Mouse (Mus musculus) forebrain, embryonic 13.5 days (tissue): ENCODE results near the gene Polr2b. TPM values are rescaled to one million over a fixed set of nuclear protein-coding genes. Genes with fewer than 3 reads are reported as not detected.

Experiments
- ATAC-seq: fragments of 200-750 bp; cut with Nextera tagmentation; 2 replicates; pipeline ENCODE4 v1.8.0; 2017
- H3K27ac ChIP-seq: fragments of 300-500 bp; sonication (generic); 2 replicates; pipeline ENCODE4 v1.5.1; 2015; ENCODE audit warnings: inconsistent platforms, mild to moderate bottlenecking, moderate library complexity
- H3K27me3 ChIP-seq: fragments of 300-500 bp; sonication (generic); 2 replicates; pipeline ENCODE4 v1.6.1; 2015; ENCODE audit warnings: mild to moderate bottlenecking, inconsistent platforms
- H3K36me3 ChIP-seq: fragments of 300-500 bp; sonication (generic); 2 replicates; pipeline ENCODE4 v1.6.1; 2015; ENCODE audit warnings: mild to moderate bottlenecking, inconsistent platforms; ENCODE audit not compliant: poor library complexity, severe bottlenecking
- H3K4me1 ChIP-seq: fragments of 300-500 bp; sonication (generic); 2 replicates; pipeline ENCODE4 v1.6.1; 2015; ENCODE audit warnings: inconsistent platforms
- H3K4me2 ChIP-seq: fragments of 300-500 bp; sonication (generic); 2 replicates; pipeline ENCODE4 v1.6.1; 2015; ENCODE audit warnings: inconsistent platforms, mild to moderate bottlenecking, moderate library complexity
- H3K4me3 ChIP-seq: fragments of 300-500 bp; sonication (generic); 2 replicates; pipeline ENCODE4 v1.5.1; 2015; ENCODE audit warnings: mild to moderate bottlenecking, inconsistent platforms
- H3K9ac ChIP-seq: fragments of 300-500 bp; sonication (generic); 2 replicates; pipeline ENCODE4 v1.6.1; 2015; ENCODE audit warnings: mild to moderate bottlenecking, inconsistent platforms
- H3K9me3 ChIP-seq: fragments of 300-500 bp; sonication (generic); replicated peaks from 2 replicates; pipeline ENCODE4 v1.6.1; 2016; ENCODE audit warnings: inconsistent platforms
- WGBS: fragments of 180-500 bp; shearing (Covaris S2); methylation state at CpG from one replicate; pipeline ENCODE4 v1.1.7; 2015; 5-methylcytosine and 5-hydroxymethylcytosine counted together
- polyA plus RNA-seq: library from polyadenylated mRNA; unstranded; fragments of >200 nt; fragmentation: Nextera tagmentation; extraction: Ambion mirVana; gene quantifications from 2 replicates; pipeline ENCODE4 v1.2.1, GENCODE M21; 2015

Polr2b gene
- polyA plus RNA-seq = 82.5 and 87.1 TPM in 2 replicates

DNA sequence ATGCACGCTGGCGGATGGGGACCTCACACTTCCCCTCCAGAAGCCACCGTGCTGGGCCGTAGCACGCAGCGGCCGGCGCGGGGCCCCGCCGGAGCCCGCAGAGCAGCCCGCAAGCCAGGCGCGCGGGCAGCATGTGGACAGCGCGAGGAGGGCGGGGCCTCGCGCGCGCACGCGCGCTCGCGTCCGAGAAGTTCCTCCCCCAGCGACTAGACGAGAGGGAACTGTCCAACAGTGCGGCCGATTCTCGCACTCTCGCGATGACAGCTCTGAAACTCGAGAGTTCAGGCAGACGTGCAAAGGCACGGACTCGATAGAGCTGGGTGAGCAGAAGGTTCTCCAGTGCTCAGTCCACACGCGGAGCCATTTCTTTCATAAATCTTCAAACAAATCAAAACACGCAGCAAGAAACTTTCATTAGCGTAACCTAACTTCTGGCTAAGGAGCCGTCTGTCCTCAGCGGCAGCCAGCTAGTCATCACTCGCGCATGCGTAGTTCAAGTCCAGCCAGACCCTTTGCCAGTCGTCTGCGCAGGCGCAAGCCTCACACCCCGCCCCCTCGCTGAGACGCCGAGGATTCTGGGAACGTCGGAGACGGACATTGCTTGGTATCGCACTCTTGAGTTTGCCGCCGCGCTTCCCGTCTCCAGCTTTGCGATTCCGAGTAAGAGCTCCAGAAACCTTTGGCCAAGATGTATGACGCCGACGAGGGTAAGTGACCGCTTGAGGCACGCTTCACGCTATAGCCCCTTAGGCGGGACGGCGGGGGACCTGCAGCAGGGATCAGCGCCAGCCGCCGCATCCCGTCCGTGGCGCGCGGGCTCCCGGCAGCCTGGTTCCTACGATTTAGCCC, at the start of gene Polr2b, which contains the start of gene Noa1:
Polr2b (plus strand) TSS at position 224 of the 849 bp plus-strand sequence.
Noa1 (minus strand) TSS at position 161 of the 849 bp plus-strand sequence.
- WGBS = under 1% methylated on average over 64 of the region's 85 CpGs

DNA sequence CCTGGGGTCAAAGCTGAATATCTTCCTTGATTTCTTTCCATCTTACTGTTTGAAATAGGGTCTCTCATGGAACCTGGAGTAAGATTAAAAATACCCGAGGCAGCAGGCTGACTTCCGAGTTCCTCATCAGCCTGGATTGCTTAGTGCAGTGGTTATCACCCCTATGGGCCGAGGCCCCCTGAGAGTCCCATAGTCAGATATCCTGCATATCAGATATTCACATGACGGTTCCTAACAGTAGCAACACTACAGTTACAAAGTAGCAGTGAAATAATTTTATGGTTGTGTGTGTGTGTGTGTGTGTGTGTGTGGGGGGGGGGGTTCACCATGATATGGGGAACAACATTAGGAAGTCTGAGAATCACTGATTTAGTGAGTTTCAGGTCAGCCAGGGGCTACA, 48.8 kb upstream of the Polr2b start:
- no peak for ATAC-seq
- Histone ChIP-seq H3K4me1 (peaks cover 3% of the 10 kb centered on the region; the same call in 1 of the 2 replicates), H3K27me3 (no peaks in the 10 kb centered on the region), H3K36me3 (no peaks in the 10 kb centered on the region), H3K27ac (no peak overlapping the region), H3K4me2 (no peak overlapping the region), H3K4me3 (no peak overlapping the region), H3K9me3 (no peaks in the 10 kb centered on the region), H3K9ac (no peak overlapping the region)
- 82% methylated on average over 4 of the region's 4 CpGs for WGBS

More for the DNA sequence above, at the start of gene Polr2b, which contains the start of gene Noa1:
- Histone ChIP-seq H3K27ac (peak within 1 kb of the TSS; percentile 88), H3K4me1 (peaks cover 35% of the 10 kb centered on the region), H3K9me3 (no peaks in the 10 kb centered on the region), H3K4me3 (peak within 1 kb of the TSS; percentile 99), H3K27me3 (no peaks in the 10 kb centered on the region), H3K36me3 (peaks cover 45% of the 10 kb centered on the region), H3K4me2 (peak within 1 kb of the TSS; percentile 99), H3K9ac (peak within 1 kb of the TSS; percentile 94)
- peak; percentile 97 for ATAC-seq

DNA sequence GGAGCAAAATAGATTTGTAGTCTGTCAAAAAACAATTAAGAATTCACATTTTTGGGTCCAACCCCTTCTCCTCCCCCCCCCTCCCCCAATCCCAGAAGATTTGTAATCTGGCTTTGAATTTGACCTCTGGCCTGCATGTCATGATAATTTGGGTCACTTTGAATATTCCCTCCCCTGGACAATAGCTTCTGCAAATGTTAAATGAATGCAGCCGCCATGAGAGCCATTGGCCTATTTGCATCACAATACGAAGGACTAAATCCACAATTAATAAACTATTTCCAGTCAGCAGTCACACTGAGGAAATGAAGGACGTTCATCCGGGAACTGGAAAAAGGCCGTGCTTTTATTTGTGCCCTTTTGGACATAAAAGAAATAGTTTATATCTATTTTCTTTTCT, 47.8 kb upstream of the Polr2b start:
- no peak for ATAC-seq
- WGBS = 17% methylated on average over 5 of the region's 5 CpGs

DNA sequence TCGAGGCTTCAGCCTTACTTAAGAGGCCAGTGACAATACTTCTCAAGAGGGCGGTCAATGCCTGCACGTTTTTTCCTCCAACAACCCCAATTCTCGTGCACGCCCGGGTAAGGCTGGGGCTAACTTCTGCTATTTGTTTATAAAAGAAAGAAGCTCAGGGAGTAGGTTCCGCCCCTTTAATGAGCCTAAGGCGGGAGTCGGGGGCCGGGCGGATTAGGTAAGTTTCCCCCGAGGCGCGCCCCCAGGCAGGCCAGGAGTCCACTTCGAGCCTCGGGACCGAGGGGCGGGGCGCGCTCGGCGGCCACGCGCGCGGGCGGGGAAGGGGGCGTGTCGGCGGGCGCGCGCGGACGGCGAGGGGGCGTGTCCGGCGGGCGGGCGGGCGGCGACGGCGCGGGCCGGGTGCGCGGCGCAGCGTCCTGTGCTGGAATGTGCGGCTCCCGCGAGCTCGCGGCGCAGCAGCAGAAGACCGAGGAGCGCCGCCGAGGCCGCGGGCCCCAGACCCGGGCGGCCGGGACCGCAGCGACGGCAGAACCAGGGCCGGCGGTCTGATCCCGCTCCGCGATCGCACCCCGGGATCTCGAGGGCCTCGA, 44.8 kb upstream of the Polr2b start, which contains the start of gene Rest:
Rest (plus strand) TSS at position 411 of the 590 bp plus-strand sequence.
- peak within 1 kb of the TSS; percentile 87 for H3K27ac ChIP-seq
- H3K36me3 ChIP-seq = peaks cover 21% of the 10 kb centered on the region
- peak within 1 kb of the TSS; percentile 85 for H3K9ac ChIP-seq
- H3K27me3 ChIP-seq = no peaks in the 10 kb centered on the region
- peak; percentile 91 for ATAC-seq
- under 1% methylated on average over 67 of the region's 78 CpGs for WGBS
- H3K9me3 ChIP-seq = no peaks in the 10 kb centered on the region
- peaks cover 17% of the 10 kb centered on the region for H3K4me1 ChIP-seq
- peak within 1 kb of the TSS; percentile 69 for H3K4me2 ChIP-seq
- peak within 1 kb of the TSS; percentile 80 for H3K4me3 ChIP-seq

More for the DNA sequence above, 47.8 kb upstream of the Polr2b start:
- peaks cover 3% of the 10 kb centered on the region for H3K4me1 ChIP-seq
- no peaks in the 10 kb centered on the region for H3K27me3 ChIP-seq
- no peak overlapping the region for H3K4me2 ChIP-seq
- no peak overlapping the region for H3K4me3 ChIP-seq
- H3K9me3 ChIP-seq = no peaks in the 10 kb centered on the region
- H3K27ac ChIP-seq = no peak overlapping the region
- H3K36me3 ChIP-seq = no peaks in the 10 kb centered on the region
- no peak overlapping the region for H3K9ac ChIP-seq

DNA sequence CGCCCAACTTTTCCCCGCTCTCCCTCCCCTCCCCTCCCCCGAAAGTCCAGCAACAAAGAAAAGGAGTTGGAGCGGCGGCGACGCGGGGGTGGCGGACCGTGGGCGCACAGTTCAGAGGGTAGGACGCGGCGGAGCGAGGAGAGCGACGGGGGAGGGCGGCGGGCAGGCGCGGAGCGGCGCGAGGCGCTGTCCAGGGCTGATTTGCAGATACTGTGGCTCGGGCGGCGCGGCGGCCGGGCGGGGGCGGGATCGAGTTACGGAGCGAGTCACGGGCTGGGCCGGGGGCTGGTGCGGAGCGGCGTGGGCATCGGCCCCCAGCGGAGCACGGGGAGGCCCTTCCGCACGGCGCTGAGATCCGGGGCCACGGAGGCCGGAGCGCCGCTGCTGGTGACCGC, 44.3 kb upstream of the Polr2b start:
- Histone ChIP-seq H3K9ac (peak overlapping the region; percentile 85), H3K36me3 (peaks cover 24% of the 10 kb centered on the region), H3K4me3 (peak overlapping the region; percentile 80), H3K4me2 (peak overlapping the region; percentile 69), H3K4me1 (peaks cover 18% of the 10 kb centered on the region), H3K27ac (peak overlapping the region; percentile 87), H3K9me3 (no peaks in the 10 kb centered on the region), H3K27me3 (no peaks in the 10 kb centered on the region)
- ATAC-seq = peak; percentile 80
- under 1% methylated on average over 37 of the region's 53 CpGs for WGBS

DNA sequence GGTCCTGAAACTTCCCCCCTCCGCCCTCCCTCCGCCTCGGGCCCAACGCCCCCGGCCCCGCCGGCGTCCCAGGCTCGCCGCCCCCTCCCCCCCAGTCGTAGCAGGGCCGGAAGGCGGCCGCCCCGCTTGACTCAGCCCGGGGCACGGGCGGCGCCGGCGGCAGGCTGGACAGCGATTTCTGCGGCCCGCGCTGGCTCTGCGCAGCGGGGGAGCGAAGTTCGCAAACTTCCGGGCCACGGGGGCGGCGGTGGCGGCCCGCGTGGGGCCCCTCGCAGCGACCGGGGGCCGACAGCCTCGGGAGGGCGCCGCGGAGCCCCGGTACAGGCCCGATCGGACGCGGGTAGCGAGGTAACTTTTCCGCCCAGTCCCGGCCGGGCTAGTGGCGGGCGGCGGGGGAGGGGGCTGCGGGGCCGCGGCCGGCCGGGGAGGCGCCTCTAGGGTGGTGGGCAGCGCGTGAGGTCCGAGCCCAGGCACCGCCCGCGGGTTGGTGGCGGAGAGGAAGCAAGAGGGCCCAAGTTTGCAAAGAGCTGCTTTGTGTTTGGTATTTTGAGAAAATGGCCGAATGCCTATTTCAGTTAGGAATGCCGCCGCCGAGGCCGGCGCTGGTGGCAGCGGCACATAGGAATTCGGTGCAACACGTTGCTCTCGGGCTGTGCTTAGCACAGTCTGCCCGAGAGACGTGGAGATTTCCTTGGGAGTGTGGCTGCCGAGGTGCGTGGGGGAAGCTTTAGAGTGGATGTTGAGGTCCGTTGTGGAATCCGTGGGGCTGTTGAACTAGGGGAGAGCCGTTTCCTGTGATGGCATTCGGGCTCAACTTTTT, 43.7 kb upstream of the Polr2b start:
- peak overlapping the region; percentile 69 for H3K4me2 ChIP-seq
- H3K9me3 ChIP-seq = no peaks in the 10 kb centered on the region
- peak overlapping the region; percentile 85 for H3K9ac ChIP-seq
- H3K4me3 ChIP-seq = peak overlapping the region; percentile 80
- ATAC-seq = peak; percentile 61
- peak overlapping the region; percentile 87 for H3K27ac ChIP-seq
- peaks cover 18% of the 10 kb centered on the region for H3K4me1 ChIP-seq
- H3K36me3 ChIP-seq = peaks cover 29% of the 10 kb centered on the region
- WGBS = under 1% methylated on average over 68 of the region's 87 CpGs
- no peaks in the 10 kb centered on the region for H3K27me3 ChIP-seq

DNA sequence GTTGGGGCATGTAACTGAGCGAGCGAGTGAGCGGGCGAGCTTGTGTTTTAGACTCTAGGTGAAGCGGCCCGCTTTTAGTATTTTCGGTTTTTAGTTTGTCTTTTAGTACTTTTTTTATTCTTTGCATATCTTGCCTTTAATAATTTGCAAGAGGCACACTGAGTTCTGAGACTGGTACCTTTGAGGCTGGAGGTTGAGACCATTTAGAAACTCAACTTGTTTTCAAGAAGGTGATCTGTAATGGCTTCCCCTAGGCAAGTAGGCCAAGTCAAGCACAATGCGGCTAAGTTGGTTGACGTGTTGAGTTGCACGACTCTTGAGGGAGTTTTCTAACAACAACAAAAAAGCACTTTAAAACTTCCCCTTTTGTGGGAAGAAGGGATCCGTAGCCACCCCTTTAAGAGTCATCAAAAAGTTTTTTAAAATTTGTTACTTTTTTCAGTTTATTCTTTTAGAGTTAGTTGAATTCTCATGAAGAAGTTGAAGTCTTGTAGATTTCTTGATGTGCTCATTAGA, 43.0 kb upstream of the Polr2b start:
- Histone ChIP-seq H3K4me2 (peak overlapping the region; percentile 69), H3K4me1 (peaks cover 18% of the 10 kb centered on the region), H3K27me3 (no peaks in the 10 kb centered on the region), H3K27ac (peak overlapping the region; percentile 87; the same call in 1 of the 2 replicates), H3K9ac (peak overlapping the region; percentile 85), H3K36me3 (peaks cover 34% of the 10 kb centered on the region), H3K4me3 (peak overlapping the region; percentile 80), H3K9me3 (no peaks in the 10 kb centered on the region)
- under 1% methylated on average over 11 of the region's 11 CpGs for WGBS
- ATAC-seq = no peak

DNA sequence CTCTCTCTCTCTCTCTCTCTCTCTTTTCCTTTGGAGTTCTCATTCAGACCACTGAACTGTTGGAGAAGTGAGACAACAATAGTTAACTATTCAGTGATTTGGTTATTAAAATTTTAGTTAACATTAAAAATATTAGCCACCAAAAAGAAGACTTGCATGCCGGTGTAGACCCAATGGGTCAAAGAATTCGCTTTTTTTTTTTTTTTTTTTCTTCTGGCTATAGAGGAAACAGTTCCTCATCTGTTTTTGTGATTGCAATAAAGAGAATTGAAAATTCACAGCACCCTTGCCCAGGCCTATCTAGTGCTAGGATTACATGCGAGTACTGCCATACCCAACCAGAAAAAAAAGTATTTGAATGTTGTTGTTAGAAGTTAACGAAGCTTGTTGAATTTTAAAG, 42.5 kb upstream of the Polr2b start:
- ATAC-seq = no peak
- peaks cover 15% of the 10 kb centered on the region for H3K4me1 ChIP-seq
- 57% methylated on average over 4 of the region's 4 CpGs for WGBS
- no peaks in the 10 kb centered on the region for H3K9me3 ChIP-seq
- H3K4me2 ChIP-seq = peak overlapping the region; percentile 69
- H3K9ac ChIP-seq = 0 out of 2 replicates have a peak overlapping the region, but pooled peaks have one; percentile 85
- no peaks in the 10 kb centered on the region for H3K27me3 ChIP-seq
- peak overlapping the region; percentile 80 for H3K4me3 ChIP-seq
- H3K27ac ChIP-seq = no peak overlapping the region
- H3K36me3 ChIP-seq = peaks cover 34% of the 10 kb centered on the region

DNA sequence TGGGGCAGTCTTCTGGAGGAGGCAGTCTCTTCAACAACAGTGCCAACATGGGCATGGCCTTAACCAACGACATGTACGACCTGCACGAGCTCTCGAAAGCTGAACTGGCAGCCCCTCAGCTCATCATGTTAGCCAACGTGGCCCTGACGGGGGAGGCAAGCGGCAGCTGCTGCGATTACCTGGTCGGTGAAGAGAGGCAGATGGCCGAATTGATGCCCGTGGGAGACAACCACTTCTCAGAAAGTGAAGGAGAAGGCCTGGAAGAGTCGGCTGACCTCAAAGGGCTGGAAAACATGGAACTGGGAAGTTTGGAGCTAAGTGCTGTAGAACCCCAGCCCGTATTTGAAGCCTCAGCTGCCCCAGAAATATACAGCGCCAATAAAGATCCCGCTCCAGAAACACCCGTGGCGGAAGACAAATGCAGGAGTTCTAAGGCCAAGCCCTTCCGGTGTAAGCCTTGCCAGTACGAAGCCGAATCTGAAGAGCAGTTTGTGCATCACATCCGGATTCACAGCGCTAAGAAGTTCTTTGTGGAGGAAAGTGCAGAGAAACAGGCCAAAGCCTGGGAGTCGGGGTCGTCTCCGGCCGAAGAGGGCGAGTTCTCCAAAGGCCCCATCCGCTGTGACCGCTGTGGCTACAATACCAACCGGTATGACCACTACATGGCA, 41.9 kb upstream of the Polr2b start:
- Histone ChIP-seq H3K27me3 (no peaks in the 10 kb centered on the region), H3K4me3 (no peak overlapping the region), H3K4me1 (peaks cover 15% of the 10 kb centered on the region), H3K36me3 (peaks cover 40% of the 10 kb centered on the region), H3K9ac (no peak overlapping the region), H3K27ac (no peak overlapping the region), H3K9me3 (no peaks in the 10 kb centered on the region), H3K4me2 (peak overlapping the region; percentile 69; the same call in 1 of the 2 replicates)
- ATAC-seq = no peak
- 93% methylated on average over 30 of the region's 30 CpGs for WGBS

DNA sequence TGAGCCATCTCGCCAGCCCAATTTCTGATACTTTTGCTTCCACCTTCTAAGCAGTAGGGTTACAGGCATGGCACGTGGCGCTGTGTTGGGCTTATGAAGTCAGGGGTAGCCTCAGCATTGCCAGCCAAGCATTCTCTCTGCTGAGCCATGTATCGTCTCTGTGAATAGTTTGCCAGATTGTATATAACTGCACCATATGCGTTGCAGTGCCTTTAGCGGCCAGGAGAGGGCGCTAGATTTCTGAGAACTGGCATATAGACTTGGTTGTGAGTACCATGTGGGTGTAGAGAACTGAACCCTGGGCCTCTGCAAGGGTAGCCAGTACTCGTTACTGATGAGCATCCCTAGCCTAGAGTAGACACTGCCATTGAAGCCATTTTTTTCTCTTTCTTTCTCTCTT, 40.5 kb upstream of the Polr2b start:
- Histone ChIP-seq H3K27ac (no peak overlapping the region), H3K4me2 (no peak overlapping the region), H3K36me3 (peaks cover 51% of the 10 kb centered on the region), H3K9ac (no peak overlapping the region), H3K4me3 (no peak overlapping the region), H3K27me3 (no peaks in the 10 kb centered on the region), H3K4me1 (peaks cover 15% of the 10 kb centered on the region), H3K9me3 (no peaks in the 10 kb centered on the region)
- ATAC-seq = no peak
- 79% methylated on average over 8 of the region's 8 CpGs for WGBS

DNA sequence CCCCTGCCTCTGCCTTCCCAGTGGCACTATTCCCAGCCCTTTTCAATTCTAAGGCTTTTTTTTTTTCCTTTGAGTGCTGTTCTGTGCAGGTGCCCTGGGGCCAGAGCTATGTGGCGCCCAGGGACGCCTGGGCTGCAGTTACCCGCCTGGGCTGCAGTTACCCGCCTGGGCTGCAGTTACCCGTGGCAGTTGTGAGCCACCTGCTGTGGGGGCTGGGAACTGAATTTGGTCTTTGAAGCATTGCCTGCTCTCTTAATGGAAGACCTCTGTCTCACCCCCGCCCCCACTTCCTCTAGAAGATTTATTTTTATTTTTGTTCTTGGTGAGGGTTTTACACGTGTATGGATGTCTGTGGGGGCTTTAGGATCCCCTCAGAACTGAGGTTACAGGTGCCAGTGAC, 36.8 kb upstream of the Polr2b start:
- Histone ChIP-seq H3K27ac (no peak overlapping the region), H3K27me3 (no peaks in the 10 kb centered on the region), H3K4me3 (no peak overlapping the region), H3K9me3 (no peaks in the 10 kb centered on the region), H3K4me1 (peaks cover 7% of the 10 kb centered on the region; the same call in 1 of the 2 replicates), H3K9ac (no peak overlapping the region), H3K4me2 (no peak overlapping the region), H3K36me3 (peaks cover 79% of the 10 kb centered on the region)
- no peak for ATAC-seq
- 78% methylated on average over 7 of the region's 7 CpGs for WGBS
